In genomic region chr17:3305926-3306325, GRCm38 (mm10) we compare ENCODE assay signal across 16 mouse cellular contexts. TPM values are rescaled to one million over a fixed set of nuclear protein-coding genes. Genes with fewer than 3 reads are reported as not detected.
DNase-seq lines count a peak whose midpoint lies in the region; ATAC-seq lines count a peak whose summit lies in the region.
"Had no signal": no experiment of that assay in that cellular context is flagged by ENCODE, and none has a peak within 500 bp of the region (broad histone marks: within the 10 kb centered on the region; RNA-seq: fewer than 3 reads in every experiment).

No protein-coding gene starts in this region.

- H3K27ac ChIP-seq in kidney, embryonic 16.5 days (ENCODE audit: low read length): no peak overlapping the region
- peak overlapping the region; percentile 71 for H3K27ac ChIP-seq in embryonic facial prominence, embryonic 13.5 days
- H3K27ac ChIP-seq in limb, embryonic 15.5 days: 0 out of 2 replicates have a peak overlapping the region, but pooled peaks have one; percentile 5
- H3K27ac ChIP-seq: heart, embryonic 13.5 days; lung, embryonic 15.5 days; stomach, embryonic 15.5 days had no signal

- H3K4me3 ChIP-seq in kidney, embryonic 16.5 days (ENCODE audit: low read length): no peak overlapping the region
- H3K4me3 ChIP-seq in embryonic facial prominence, embryonic 13.5 days: no peak overlapping the region
- H3K4me3 ChIP-seq in limb, embryonic 15.5 days: no peak overlapping the region
- H3K4me3 ChIP-seq: heart, embryonic 13.5 days; lung, embryonic 15.5 days; stomach, embryonic 15.5 days had no signal

- intact Hi-C loops in heart, postnatal 14 days (cut with DNase I): no loop called here

- ATAC-seq in kidney, embryonic 16.5 days (ENCODE audit: low FRiP score, low TSS enrichment): no peak
- ATAC-seq in embryonic facial prominence, embryonic 13.5 days (ENCODE audit: insufficient number of reproducible peaks, insufficient read depth, low FRiP score, low TSS enrichment, low read depth): no peak
- peak; percentile 55; the same call in 1 of the 2 replicates for ATAC-seq in limb, embryonic 15.5 days (ENCODE audit: insufficient number of reproducible peaks, low FRiP score, low TSS enrichment, low read depth)

- WGBS in kidney, embryonic 16.5 days: 47% methylated on average over 2 of the region's 2 CpGs
- WGBS in embryonic facial prominence, embryonic 13.5 days: 20% methylated on average over 2 of the region's 2 CpGs
- 18% methylated on average over 2 of the region's 2 CpGs for whole genome bisulfite sequencing in limb, embryonic 15.5 days

- H3K9ac ChIP-seq in kidney, embryonic 16.5 days (replicated peaks; ENCODE audit: low read length): no peak overlapping the region
- H3K9ac ChIP-seq in embryonic facial prominence, embryonic 13.5 days: no peak overlapping the region
- H3K9ac ChIP-seq in limb, embryonic 15.5 days: no peak overlapping the region
- H3K9ac ChIP-seq: heart, embryonic 13.5 days; lung, embryonic 15.5 days; stomach, embryonic 15.5 days had no signal

- no peaks in the 10 kb centered on the region for H3K9me3 ChIP-seq in kidney, embryonic 16.5 days (ENCODE audit: low read length)
- no peaks in the 10 kb centered on the region for H3K9me3 ChIP-seq in embryonic facial prominence, embryonic 13.5 days
- no peaks in the 10 kb centered on the region for H3K9me3 ChIP-seq in limb, embryonic 15.5 days
- H3K9me3 ChIP-seq: heart, embryonic 13.5 days; lung, embryonic 15.5 days; stomach, embryonic 15.5 days had no signal

- no peaks in the 10 kb centered on the region for H3K36me3 ChIP-seq in kidney, embryonic 16.5 days (ENCODE audit: insufficient read depth, low read length)
- no peaks in the 10 kb centered on the region for H3K36me3 ChIP-seq in embryonic facial prominence, embryonic 13.5 days
- no peaks in the 10 kb centered on the region; the same call in 1 of the 2 replicates for H3K36me3 ChIP-seq in limb, embryonic 15.5 days
- H3K36me3 ChIP-seq: lung, embryonic 15.5 days; stomach, embryonic 15.5 days had no signal

- no peaks in the 10 kb centered on the region for H3K27me3 ChIP-seq in kidney, embryonic 16.5 days (ENCODE audit: insufficient read depth, low read length)
- H3K27me3 ChIP-seq in embryonic facial prominence, embryonic 13.5 days: no peaks in the 10 kb centered on the region
- no peaks in the 10 kb centered on the region for H3K27me3 ChIP-seq in limb, embryonic 15.5 days
- H3K27me3 ChIP-seq: heart, embryonic 13.5 days; lung, embryonic 15.5 days; stomach, embryonic 15.5 days had no signal

- peak; percentile 8 for DNase-seq in kidney, adult 11 months
- peak; percentile 9 for DNase-seq in heart, postnatal 14 days
- no peak for DNase-seq in spleen, adult 18-20 months
- DNase-seq in gastrocnemius, adult 8-10 months (ENCODE audit: low spot score in 2 of 2): no peak
- no peak for DNase-seq in layer of hippocampus, postnatal 10 days (ENCODE audit: low spot score in 2 of 2)
- DNase-seq: adrenal gland, postnatal 25 days; B cell, adult 2 months; liver; midbrain, embryonic 14.5 days; thymus, postnatal 4 days had no signal

- no peaks in the 10 kb centered on the region for H3K4me1 ChIP-seq in kidney, embryonic 16.5 days (ENCODE audit: insufficient read depth, low read length)
- H3K4me1 ChIP-seq in embryonic facial prominence, embryonic 13.5 days: peaks cover 13% of the 10 kb centered on the region
- no peaks in the 10 kb centered on the region for H3K4me1 ChIP-seq in limb, embryonic 15.5 days
- H3K4me1 ChIP-seq: heart, embryonic 13.5 days; lung, embryonic 15.5 days; stomach, embryonic 15.5 days had no signal

- no peak overlapping the region for H3K4me2 ChIP-seq in kidney, embryonic 16.5 days (replicated peaks; ENCODE audit: low read depth, low read length)
- H3K4me2 ChIP-seq in embryonic facial prominence, embryonic 13.5 days: no peak overlapping the region
- no peak overlapping the region for H3K4me2 ChIP-seq in limb, embryonic 15.5 days
- H3K4me2 ChIP-seq: heart, embryonic 13.5 days; lung, embryonic 15.5 days; stomach, embryonic 15.5 days had no signal

RNA-seq across cellular contexts. Expression of gene Tiam2, which starts 20.4 kb away (rescaled TPM):
- polyA plus RNA-seq in kidney, embryonic 16.5 days (2015; fragmentation: Nextera tagmentation; extraction: Ambion mirVana): 5.0 and 5.5 TPM in 2 replicates
- 25.2 and 31.8 TPM in 2 replicates for polyA plus RNA-seq in embryonic facial prominence, embryonic 13.5 days (2015; fragmentation: Nextera tagmentation; extraction: Ambion mirVana)
- total RNA-seq in heart, postnatal 14 days (2021): 1 to 10 TPM; 2.7 to 2.8 TPM
- polyA plus RNA-seq in limb, embryonic 15.5 days (2015; fragmentation: Nextera tagmentation; extraction: Ambion mirVana): 17.8 and 19.2 TPM in 2 replicates
- 1 to 10 TPM; 2.3 to 4.1 (median 2.8) TPM for total RNA-seq in gastrocnemius, adult 8-10 months (2022)
- 10 to 100 TPM; 24.2 to 29.0 TPM for total RNA-seq in layer of hippocampus, postnatal 10 days (2021)

Comparison
In these comparisons a context has a peak if more than half of its experiments do, and no peak if none do; other contexts are left out.
1. DNase-seq: peak in kidney, adult 11 months (single experiment) and heart, postnatal 14 days (2 of 2); none in spleen, adult 18-20 months (0 of 2), gastrocnemius, adult 8-10 months (0 of 2) and layer of hippocampus, postnatal 10 days (0 of 2).
2. RNA of gene Tiam2, which starts 20.4 kb away (total RNA-seq): 24.2 to 29.0 TPM in layer of hippocampus, postnatal 10 days; 2.3 to 4.1 TPM in gastrocnemius, adult 8-10 months and 2.7 to 2.8 TPM in heart, postnatal 14 days; every median in the first group is over 4 times any median in the second.